Comparison of ENCODE assay signal across 19 mouse cellular contexts in genomic region chr14:121416626-121417319, GRCm38 (mm10). TPM values are rescaled to one million over a fixed set of nuclear protein-coding genes. Genes with fewer than 3 reads are reported as not detected.
A peak's percentile ranks its signal among the peaks of the same experiment; 100 is the strongest.
DNase-seq lines count a peak whose midpoint lies in the region; ATAC-seq lines count a peak whose summit lies in the region.
"Had no signal": no experiment of that assay in that cellular context is flagged by ENCODE, and none has a peak within 500 bp of the region (broad histone marks: within the 10 kb centered on the region; RNA-seq: fewer than 3 reads in every experiment).

No protein-coding gene starts in this region.

- H3K27me3 ChIP-seq in midbrain, embryonic 11.5 days (ENCODE audit: control insufficient read depth, insufficient read depth, low read length) = no peaks in the 10 kb centered on the region
- no peaks in the 10 kb centered on the region for H3K27me3 ChIP-seq in midbrain, embryonic 10.5 days (ENCODE audit: low read depth, poor library complexity, severe bottlenecking)
- H3K27me3 ChIP-seq: embryonic facial prominence, embryonic 13.5 days; hindbrain, embryonic 12.5 days had no signal

- H3K9ac ChIP-seq in midbrain, embryonic 11.5 days (ENCODE audit: low read length) = no peak overlapping the region
- H3K9ac ChIP-seq: embryonic facial prominence, embryonic 13.5 days; forebrain, postnatal 0 days; hindbrain, embryonic 12.5 days had no signal

- no peaks in the 10 kb centered on the region for H3K36me3 ChIP-seq in midbrain, embryonic 11.5 days (ENCODE audit: control insufficient read depth, insufficient read depth, low read length)
- no peaks in the 10 kb centered on the region for H3K36me3 ChIP-seq in midbrain, embryonic 10.5 days
- H3K36me3 ChIP-seq: embryonic facial prominence, embryonic 13.5 days; heart, embryonic 10.5 days; hindbrain, embryonic 12.5 days had no signal

- no peak for ATAC-seq in midbrain, embryonic 11.5 days (ENCODE audit: low FRiP score)
- peak; percentile 62 for ATAC-seq in common myeloid progenitor, adult 5-6 weeks (replicated peaks; ENCODE audit: low read depth, poor library complexity, severe bottlenecking)
- ATAC-seq in megakaryocyte progenitor cell, adult 5-6 weeks (replicated peaks; ENCODE audit: poor library complexity) = peak; percentile 55
- no peak for ATAC-seq in erythroid progenitor cell, adult 5-6 weeks (replicated peaks; ENCODE audit: low FRiP score, poor library complexity, severe bottlenecking)
- ATAC-seq: forebrain, postnatal 0 days had no signal

- WGBS in midbrain, embryonic 11.5 days = 91% methylated on average over 11 of the region's 12 CpGs
- 88% methylated on average over 12 of the region's 12 CpGs for WGBS in midbrain, embryonic 10.5 days

- H3K4me1 ChIP-seq in midbrain, embryonic 11.5 days (ENCODE audit: control insufficient read depth, insufficient read depth, low read length) = no peaks in the 10 kb centered on the region
- H3K4me1 ChIP-seq in midbrain, embryonic 10.5 days = no peaks in the 10 kb centered on the region
- H3K4me1 ChIP-seq: embryonic facial prominence, embryonic 13.5 days; hindbrain, embryonic 12.5 days had no signal

- peak; percentile 60 for DNase-seq in midbrain, embryonic 11.5 days (ENCODE audit: low spot score, missing footprints)
- DNase-seq in midbrain, embryonic 10.5 days (ENCODE audit: low spot score) = no peak
- DNase-seq in thymus, postnatal 14 days = no peak
- no peak for DNase-seq in spleen, postnatal 10 days (ENCODE audit: low spot score in 2 of 2)
- no peak for DNase-seq in urinary bladder, adult 18-20 months (ENCODE audit: low spot score in 2 of 2)
- DNase-seq: cerebellum, adult 9-11 months; forebrain, postnatal 0 days; gastrocnemius, postnatal 36 days; kidney, adult 9 months; retina, postnatal 1 day; right cerebral cortex, postnatal 4 days; thymus, postnatal 25 days had no signal

- no peaks in the 10 kb centered on the region for H3K9me3 ChIP-seq in midbrain, embryonic 11.5 days (ENCODE audit: control insufficient read depth, low read length)
- H3K9me3 ChIP-seq in midbrain, embryonic 10.5 days (replicated peaks) = no peaks in the 10 kb centered on the region
- H3K9me3 ChIP-seq: heart, embryonic 10.5 days had no signal

- no peak overlapping the region for H3K27ac ChIP-seq in midbrain, embryonic 11.5 days (ENCODE audit: low read depth, low read length)
- no peak overlapping the region for H3K27ac ChIP-seq in midbrain, embryonic 10.5 days (replicated peaks)
- H3K27ac ChIP-seq: embryonic facial prominence, embryonic 13.5 days; heart, embryonic 10.5 days; hindbrain, embryonic 12.5 days had no signal

- H3K4me3 ChIP-seq in midbrain, embryonic 11.5 days (ENCODE audit: low read depth, low read length) = no peak overlapping the region
- H3K4me3 ChIP-seq in midbrain, embryonic 10.5 days = no peak overlapping the region
- H3K4me3 ChIP-seq: embryonic facial prominence, embryonic 13.5 days; heart, embryonic 10.5 days; hindbrain, embryonic 12.5 days had no signal

- H3K4me2 ChIP-seq in midbrain, embryonic 11.5 days = no peak overlapping the region
- H3K4me2 ChIP-seq: embryonic facial prominence, embryonic 13.5 days; hindbrain, embryonic 12.5 days; liver, embryonic 11.5 days had no signal

RNA-seq across cellular contexts. Expression of gene Stk24, which starts 37.0 kb away (rescaled TPM):
- polyA plus RNA-seq in midbrain, embryonic 11.5 days (2014; fragmentation: Nextera tagmentation; extraction: Ambion mirVana) = 40.4 and 43.5 TPM in 2 replicates
- polyA plus RNA-seq in midbrain, embryonic 10.5 days (2016; fragmentation: Nextera tagmentation; extraction: Ambion mirVana) = 35.0 and 36.8 TPM in 2 replicates
- 79.8 and 100 TPM in 2 replicates for total RNA-seq in common myeloid progenitor, adult 5-6 weeks (2017)
- 97.1 and 100 TPM in 2 replicates for total RNA-seq in megakaryocyte progenitor cell, adult 5-6 weeks (2015)
- 73.4 and 76.7 TPM in 2 replicates for total RNA-seq in megakaryocyte progenitor cell, adult 5-6 weeks (2017)
- total RNA-seq in erythroid progenitor cell, adult 5-6 weeks (2015; ENCODE audit: low replicate concordance) = 99.5 and 101 TPM in 2 replicates
- 62.0 and 77.4 TPM in 2 replicates for total RNA-seq in erythroid progenitor cell, adult 5-6 weeks (2017; ENCODE audit: low replicate concordance)

Comparison
In these comparisons a context has a peak if more than half of its experiments do, and no peak if none do; other contexts are left out.
1. ATAC-seq: peak in common myeloid progenitor, adult 5-6 weeks (single experiment) and megakaryocyte progenitor cell, adult 5-6 weeks (single experiment); none in midbrain, embryonic 11.5 days (single experiment) and erythroid progenitor cell, adult 5-6 weeks (single experiment).